Mouse (Mus musculus) layer of hippocampus, adult 2 months (tissue): ENCODE data around the gene Rfng. TPM values are rescaled to one million over a fixed set of nuclear protein-coding genes. Genes with fewer than 3 reads are reported as not detected.
A peak's percentile ranks its signal among the peaks of the same experiment; 100 is the strongest.
"Not testable (repeated sequence)": the region's sequence is repeated elsewhere in the genome, so short reads cannot be mapped to it uniquely, and the experiment has no call there.

Experiments
- DNase-seq, 2 experiments: peaks; one replicate each; pipeline ENCODE4 v3.0.0; 2022; ENCODE audit warnings: low spot score in 2 of 2
- H3K27ac ChIP-seq: fragments of 200-600 bp; 2 replicates; pipeline ENCODE4 v1.8.1; 2022
- H3K4me3 ChIP-seq: fragments of 200-600 bp; 2 replicates; pipeline ENCODE4 v1.8.1; 2022; ENCODE audit warnings: mild to moderate bottlenecking
- CTCF ChIP-seq: fragments of 200-600 bp; conservative IDR thresholded peaks from 2 replicates; pipeline ENCODE4 v1.8.1; 2022; ENCODE audit warnings: antibody characterized with exemption, mild to moderate bottlenecking, moderate library complexity
- total RNA-seq, 2 experiments: library from RNA; stranded (reverse); gene quantifications; 2 replicates each; pipeline ENCODE4 v1.2.3; 2021

Gene Rfng
- total RNA-seq, 2 experiments from 2014 or later, result 67.7 to 69.7 TPM

DNA sequence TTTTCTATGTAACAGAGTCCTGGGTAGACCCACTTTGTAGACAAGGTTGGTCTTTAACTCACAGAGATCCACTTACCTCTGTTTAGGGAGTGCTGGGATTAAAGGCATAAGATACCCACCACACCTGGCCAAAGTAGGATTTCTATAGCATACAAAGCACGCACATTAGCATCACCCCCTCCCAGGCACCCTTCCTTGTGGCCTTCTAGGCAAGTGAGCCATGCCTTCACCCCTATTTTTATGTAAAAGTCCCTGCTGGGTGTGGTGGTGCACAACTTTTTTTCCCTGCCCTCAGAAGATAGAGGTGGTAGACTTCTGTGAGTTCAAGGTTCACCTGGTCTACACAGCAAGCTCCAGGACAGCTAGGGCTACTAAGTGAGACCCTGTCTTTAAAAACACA is 4.1 kb downstream of the Rfng start:
- Histone ChIP-seq H3K4me3 (no peak overlapping the region), H3K27ac (no peak overlapping the region)
- no peak for TF ChIP-seq CTCF
- no peak for DNase-seq

DNA sequence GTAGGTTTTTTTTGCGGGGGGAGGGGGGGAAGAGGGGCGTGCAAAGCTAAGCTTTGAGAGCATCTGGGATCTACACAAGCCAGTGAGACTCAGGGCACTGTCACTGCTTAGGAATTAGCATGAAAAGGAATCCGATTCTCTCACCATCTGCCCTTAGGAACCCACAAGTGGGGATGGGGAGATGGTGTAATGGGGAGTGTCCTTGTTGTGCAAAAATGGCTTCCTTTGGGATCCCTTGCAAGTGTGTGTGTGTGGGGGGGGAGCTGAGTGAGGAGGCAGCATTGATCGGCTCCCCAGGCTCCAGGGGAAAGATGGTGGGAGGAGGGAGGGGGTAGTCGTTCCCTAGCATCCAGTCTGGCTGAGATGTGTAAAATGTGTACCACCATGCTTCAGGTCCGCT is 6.9 kb downstream of the Rfng start:
- no peak for TF ChIP-seq CTCF
- H3K4me3 ChIP-seq, result no peak overlapping the region
- DNase-seq, result no peak
- H3K27ac ChIP-seq, result no peak overlapping the region

DNA sequence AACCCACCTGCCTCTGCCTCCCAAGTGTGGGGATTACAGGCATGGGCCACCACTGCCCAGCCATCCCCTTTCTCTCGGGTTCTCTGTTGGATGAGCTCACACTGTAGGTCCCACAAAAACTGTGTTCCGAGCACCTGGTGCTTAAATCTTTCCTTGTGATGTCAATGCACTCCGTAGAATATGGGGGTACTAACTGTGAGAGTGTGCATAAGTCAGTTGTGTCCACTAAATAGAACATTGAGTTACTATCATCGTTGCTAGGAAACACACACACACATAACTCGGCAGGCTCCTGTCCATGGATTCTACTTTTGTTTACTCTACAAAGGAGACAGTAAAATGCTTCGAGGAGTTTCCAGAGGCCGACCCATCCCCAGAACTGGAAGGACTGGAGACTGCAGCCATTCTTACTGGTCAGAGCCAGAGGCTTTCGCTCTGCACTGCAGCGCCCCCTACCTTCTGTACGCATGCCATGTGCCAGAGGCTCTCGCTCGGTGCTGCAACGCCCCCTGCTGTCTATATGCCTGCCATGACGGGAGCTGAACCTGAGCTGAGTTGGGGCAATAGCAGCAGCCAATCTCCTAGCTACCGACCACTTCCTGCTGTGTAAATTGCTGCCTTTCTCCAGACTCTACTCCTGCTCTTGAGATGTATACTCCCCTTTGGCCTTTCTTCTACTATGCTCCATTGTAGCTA is 8.1 kb downstream of the Rfng start:
- peak; percentile 92 to 98 for DNase-seq

DNA sequence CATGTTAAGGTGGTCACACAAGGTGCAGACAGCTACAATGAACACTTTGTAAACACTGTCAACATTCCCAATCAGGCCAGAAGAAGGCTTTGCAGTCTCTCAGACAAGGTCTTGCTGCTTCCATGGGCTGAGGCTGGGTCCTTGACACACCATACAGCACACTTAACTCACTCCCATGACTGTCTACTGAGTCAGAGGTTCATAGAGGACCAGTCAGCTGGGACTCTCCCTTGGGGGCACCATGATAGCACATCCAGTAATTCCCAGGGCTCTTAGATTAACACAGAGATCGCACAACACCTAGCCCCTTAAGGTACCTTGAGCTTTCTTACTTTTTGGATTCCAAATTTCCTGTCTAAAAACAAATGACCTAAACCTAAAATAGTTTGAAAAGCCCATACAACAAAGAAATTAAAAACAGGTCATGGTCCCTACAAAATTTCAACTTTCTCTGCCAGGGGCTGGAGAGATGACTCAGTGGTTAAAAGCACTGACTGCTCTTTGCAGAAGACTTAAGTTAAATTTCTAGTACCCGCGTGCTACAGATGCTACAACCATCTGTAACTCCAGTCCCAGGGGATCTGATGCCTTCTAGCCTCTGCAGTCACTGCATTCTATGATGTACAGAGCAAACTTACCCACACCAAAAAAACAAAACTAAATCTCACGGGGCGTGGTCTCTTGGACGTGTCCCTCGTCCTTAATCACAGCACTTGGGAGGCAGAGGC is 10.4 kb downstream of the Rfng start:
- no peak overlapping the region for H3K4me3 ChIP-seq
- DNase-seq, result no peak
- no peak overlapping the region for H3K27ac ChIP-seq
- TF ChIP-seq CTCF, result no peak

More for the DNA sequence above, 8.1 kb downstream of the Rfng start:
- Histone ChIP-seq H3K4me3 (no peak overlapping the region), H3K27ac (no peak overlapping the region)
- TF ChIP-seq CTCF, result peak; percentile 100

DNA sequence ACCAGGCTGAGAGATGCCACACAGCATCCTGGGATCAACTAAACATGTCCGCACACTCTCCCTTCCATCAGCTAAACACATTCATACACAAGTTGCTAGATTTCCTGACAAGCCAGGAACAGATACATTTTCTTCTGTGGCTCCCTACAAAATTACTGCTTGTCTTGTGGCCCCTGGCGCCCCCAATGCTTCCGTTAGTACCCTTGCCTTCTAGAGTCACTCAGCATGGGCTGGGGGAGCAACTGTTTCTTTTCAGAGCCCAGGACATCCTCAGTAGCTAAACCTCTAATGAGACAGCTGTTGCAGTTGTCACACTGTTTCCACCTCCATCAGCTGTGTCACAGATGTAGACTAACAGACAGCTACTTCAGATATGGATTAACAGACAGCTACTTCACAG is 11.3 kb downstream of the Rfng start:
- H3K27ac ChIP-seq, result no peak overlapping the region
- TF ChIP-seq CTCF, result no peak

DNA sequence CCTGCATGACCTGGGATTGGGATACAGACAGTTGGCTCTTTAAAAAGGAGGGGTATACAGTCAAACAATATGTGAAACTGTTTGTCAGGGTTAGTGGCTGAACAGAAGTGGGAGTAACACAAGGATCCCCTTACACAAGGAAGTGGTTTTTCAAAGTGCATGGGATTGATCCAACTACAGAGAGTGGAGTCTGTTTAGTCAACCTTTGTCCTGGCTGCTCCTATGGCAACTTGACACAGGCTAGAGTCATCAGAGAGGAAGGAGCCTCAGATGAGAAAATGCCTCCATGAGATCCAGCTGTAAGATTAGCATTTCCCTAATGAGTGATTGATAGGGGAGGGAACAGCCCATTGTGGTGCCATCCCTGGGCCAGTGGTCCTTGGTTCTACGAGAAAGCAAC is 15.8 kb downstream of the Rfng start:
- DNase-seq, result no peak
- Histone ChIP-seq H3K4me3 (no peak overlapping the region), H3K27ac (no peak overlapping the region)
- no peak for TF ChIP-seq CTCF

More for the DNA sequence above, 11.3 kb downstream of the Rfng start:
- no peak overlapping the region for H3K4me3 ChIP-seq
- DNase-seq, result no peak

DNA sequence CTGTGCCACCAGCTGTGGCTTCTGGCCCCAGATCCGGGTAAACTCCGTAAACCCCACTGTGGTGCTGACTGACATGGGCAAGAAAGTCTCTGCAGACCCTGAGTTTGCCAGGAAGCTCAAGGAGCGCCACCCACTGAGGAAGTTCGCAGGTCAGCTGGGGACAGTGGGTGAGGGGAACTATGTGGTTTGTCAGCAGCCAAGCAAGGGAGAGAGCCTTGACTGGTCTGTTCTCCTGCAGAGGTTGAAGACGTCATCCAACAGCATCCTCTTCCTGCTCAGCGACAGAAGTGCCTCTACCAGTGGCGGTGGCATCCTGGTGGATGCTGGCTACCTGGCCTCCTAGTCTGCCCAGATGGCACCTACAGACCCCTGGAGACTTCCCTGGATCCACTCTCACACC is 17.0 kb downstream of the Rfng start:
- not testable (repeated sequence) for DNase-seq, H3K27ac ChIP-seq, H3K4me3 ChIP-seq

DNA sequence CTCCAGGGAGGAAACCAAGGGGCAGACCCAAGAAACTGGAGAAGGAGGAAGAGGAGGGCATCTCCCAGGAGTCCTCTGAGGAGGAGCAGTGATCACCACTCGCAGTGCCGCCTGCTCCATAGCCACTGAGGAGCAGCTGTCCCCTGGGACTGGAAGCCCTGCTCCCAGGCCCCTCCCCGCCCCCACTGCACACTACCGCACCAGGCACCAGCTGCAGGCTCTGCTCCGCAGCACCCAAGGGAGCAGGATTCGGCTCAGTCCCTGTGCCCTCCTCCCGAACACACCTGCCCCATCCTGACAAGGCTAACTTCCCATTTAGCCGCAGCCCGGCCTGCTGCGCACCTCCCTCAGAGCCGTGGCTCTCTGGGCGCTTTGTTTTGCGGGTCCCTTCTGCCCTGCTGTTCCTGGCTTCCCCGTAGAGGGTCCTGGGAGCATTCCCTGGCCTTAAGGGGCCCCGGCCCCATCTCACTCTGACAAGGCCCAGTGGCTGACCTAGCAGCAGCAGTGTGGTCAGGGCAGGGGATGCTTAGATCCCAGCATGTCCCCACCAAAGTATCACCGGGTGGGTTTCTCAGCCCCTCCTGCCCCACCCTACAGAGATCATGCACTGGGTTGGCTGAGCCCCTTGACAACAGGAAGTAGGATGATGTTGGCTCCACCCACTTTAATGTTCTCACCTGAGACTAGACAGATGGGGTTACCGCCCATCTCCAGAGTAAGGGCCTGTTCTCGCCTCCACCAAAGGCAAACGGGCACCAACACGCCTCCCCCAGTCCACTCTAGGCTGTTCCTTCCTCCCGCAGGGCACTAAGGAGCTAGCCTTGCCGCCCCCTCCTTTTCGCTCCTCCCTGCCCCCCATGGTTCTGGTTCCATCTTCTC is 20.6 kb downstream of the Rfng start:
- not testable (repeated sequence) for H3K27ac ChIP-seq, H3K4me3 ChIP-seq, DNase-seq

DNA sequence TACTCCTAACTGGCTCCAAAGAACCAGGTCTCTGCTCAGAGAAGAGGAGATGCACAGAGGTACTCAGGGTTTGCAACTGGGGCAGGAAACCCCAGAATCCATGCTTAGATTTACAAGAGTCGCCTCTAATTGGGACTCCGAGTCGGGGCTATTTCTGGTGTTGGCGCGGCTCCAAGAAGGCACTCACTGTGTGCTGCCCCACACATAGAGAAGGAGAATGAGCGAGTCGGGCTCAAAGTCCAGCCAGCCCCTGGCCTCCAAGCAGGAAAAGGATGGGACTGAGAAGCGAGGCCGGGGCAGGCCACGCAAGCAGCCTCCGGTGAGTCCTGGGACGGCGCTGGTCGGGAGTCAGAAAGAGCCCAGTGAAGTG is 21.4 kb downstream of the Rfng start, which contains the start of gene Hmga1b:
Gene Hmga1b (plus strand): TSS at position 123 of the 370 bp plus-strand sequence.
- not testable (repeated sequence) for H3K27ac ChIP-seq, DNase-seq, H3K4me3 ChIP-seq

DNA sequence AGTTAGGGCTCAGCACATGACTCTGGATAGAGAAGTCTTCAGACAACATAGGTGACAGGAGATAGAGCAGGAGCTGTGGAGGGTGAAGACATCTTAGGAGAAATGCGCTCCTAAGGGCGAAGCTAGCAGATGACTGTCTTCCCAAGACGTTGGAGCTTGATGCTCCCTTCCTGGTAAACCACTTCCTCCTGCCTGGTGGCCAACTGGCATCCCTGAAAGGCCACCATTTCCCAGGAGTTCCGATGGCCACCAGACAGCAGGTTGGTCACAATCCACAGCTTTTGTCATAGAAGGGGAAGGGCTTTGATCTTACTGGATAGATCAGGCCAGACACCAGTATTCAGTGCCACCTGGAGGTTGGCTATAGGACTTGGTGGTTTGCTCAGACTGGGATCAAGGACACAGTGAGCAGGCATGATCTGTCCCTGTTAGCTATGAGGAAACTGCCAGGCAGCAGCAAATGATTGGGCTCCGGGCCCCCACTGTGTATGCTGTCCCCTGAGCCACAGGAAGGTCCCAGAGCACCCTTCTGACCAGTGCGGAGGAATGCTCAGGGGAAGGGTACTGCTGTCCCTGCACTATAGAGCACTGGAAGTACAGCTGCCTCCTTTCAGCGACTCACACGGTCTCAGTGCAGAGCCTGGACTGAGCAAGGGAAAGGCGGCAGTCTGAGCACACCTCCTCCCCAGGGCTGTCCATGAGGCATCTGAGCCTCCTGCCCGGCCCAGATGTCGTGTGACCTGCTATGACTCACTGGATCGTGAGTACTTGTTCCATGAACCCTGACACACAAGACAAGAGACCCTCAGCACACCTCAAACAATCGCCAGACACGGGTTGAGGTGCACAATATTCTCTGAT is 22.0 kb downstream of the Rfng start:
- DNase-seq, result no peak
- Histone ChIP-seq H3K4me3 (no peak overlapping the region), H3K27ac (no peak overlapping the region)
- TF ChIP-seq CTCF, result no peak

DNA sequence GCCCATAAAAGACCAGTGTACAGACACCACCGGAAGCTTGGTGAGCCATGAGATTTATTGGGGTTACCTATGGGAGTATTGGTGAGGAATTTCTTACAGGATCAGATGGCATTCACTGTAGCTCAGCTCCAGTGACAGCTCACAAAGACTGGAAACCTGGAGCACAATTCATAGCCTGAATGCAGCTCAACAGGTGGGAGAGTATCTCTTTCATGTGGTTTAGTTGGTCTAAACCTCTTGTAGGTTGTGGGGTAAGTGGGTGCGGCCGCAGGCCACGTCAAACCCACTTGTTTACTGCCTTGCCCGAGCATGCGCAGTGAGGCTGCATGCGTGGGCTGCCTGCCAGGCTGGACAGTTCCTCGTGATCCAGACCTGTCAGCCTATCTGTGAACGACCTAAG is 23.8 kb downstream of the Rfng start:
- TF ChIP-seq CTCF, result no peak
- H3K27ac ChIP-seq, result no peak overlapping the region
- no peak overlapping the region for H3K4me3 ChIP-seq
- no peak for DNase-seq

DNA sequence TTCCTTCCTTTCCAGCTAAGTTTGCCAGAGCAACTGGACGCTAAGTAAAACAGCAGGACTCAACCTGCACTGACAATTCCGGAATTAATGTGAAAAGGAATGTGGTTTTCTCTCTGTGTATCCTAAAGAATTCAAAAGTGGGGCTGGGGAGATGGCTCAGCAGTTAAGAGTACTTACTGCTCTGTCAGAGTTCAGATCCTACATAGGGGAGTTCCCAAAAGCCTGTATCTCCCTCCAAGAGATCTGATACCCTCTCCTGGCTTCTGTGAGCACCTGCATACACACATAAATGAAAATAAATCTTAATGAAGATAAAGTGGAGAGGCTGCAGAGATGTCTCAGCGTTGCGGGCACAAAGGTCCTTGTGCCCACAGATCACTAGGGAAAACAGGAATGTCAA is 32.4 kb downstream of the Rfng start:
- no peak overlapping the region for H3K4me3 ChIP-seq
- no peak for TF ChIP-seq CTCF
- H3K27ac ChIP-seq, result no peak overlapping the region
- no peak for DNase-seq
